Mouse (Mus musculus) liver, adult 2 months (tissue): ENCODE measurements around the gene Tex29.

ENCODE experiments used
- CTCF ChIP-seq: fragments of 200-500 bp; IDR thresholded peaks from 2 replicates; pipeline ENCODE4 v1.5.1; 2011; ENCODE audit warnings: low read depth, low read length, control low read depth
- POLR2A ChIP-seq: fragments of 200-500 bp; IDR thresholded peaks from 2 replicates; pipeline ENCODE4 v1.6.1; 2011; ENCODE audit warnings: low read length, control low read depth; ENCODE audit not compliant: insufficient read depth; ENCODE audit errors: extremely low read depth

DNA sequence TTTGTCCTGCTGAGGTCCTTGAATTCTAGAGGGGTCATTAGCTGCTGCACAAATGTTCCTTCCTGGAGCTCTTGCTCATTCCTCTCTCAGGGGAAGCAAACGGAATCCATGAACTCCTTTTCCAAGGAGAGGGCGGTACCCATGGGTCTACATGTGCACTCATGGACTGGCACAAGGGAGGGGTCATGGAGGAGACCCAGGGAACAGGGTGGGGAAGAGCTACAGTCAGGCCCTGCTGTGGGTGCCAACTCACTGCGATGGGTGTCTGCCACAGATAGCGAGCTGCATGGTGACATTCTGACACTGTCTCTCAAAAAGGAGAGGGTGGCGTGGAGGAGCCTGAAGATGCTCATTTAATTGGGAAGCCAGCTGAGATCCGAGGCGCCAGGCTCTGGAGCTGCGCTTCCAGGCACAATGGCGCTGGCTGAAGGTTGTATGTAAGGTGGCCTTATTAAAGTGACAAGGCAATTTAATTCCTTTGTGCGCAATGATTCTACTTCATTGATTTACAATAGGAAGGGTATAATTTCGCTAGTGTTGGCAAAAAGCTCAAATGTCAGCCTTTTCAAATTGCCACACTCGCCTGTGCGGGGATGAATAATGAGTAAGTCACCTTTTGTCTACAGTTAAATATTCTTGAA is 55.9 kb downstream of the Tex29 start:
- no peak for TF ChIP-seq CTCF
- no peak for TF ChIP-seq POLR2A
